Mouse (Mus musculus): ENCODE results near the gene Wasf3.

GRCm38 (mm10) chr5:146435316-146435715 lies 50.5 kb downstream of the Wasf3 start:
- TF ChIP-seq CTCF (IDR thresholded peaks at IDR 0.05; ENCODE audit: low read depth) (no peak), EP300 (optimal IDR thresholded peaks at IDR 0.05) (no peak)

All from stomach, postnatal 0 days (tissue).